Mouse (Mus musculus) limb, embryonic 12.5 days (tissue): ENCODE results near the gene Gars. TPM values are rescaled to one million over a fixed set of nuclear protein-coding genes. Genes with fewer than 3 reads are reported as not detected.
A peak's percentile ranks its signal among the peaks of the same experiment; 100 is the strongest.

ENCODE experiments used
- ATAC-seq: fragments of 200-750 bp; cut with Nextera tagmentation; 2 replicates; pipeline ENCODE4 v1.8.0; 2017; ENCODE audit warnings: low read depth, moderate TSS enrichment; ENCODE audit not compliant: insufficient number of reproducible peaks, insufficient read depth, low FRiP score, low TSS enrichment
- H3K27ac ChIP-seq: fragments of 300-500 bp; sonication (generic); 2 replicates; pipeline ENCODE4 v1.5.1; 2016; ENCODE audit warnings: mild to moderate bottlenecking, moderate library complexity
- H3K27me3 ChIP-seq: fragments of 300-500 bp; sonication (generic); 2 replicates; pipeline ENCODE4 v1.6.1; 2016; ENCODE audit warnings: mild to moderate bottlenecking, moderate library complexity
- H3K36me3 ChIP-seq: fragments of 300-500 bp; sonication (generic); 2 replicates; pipeline ENCODE4 v1.6.1; 2016; ENCODE audit warnings: mild to moderate bottlenecking, moderate library complexity
- H3K4me1 ChIP-seq: fragments of 300-500 bp; sonication (generic); replicated peaks from 2 replicates; pipeline ENCODE4 v1.6.1; 2016
- H3K4me2 ChIP-seq: fragments of 300-500 bp; sonication (generic); 2 replicates; pipeline ENCODE4 v1.6.1; 2016; ENCODE audit warnings: mild to moderate bottlenecking, moderate library complexity
- H3K4me3 ChIP-seq: fragments of 300-500 bp; sonication (generic); replicated peaks from 2 replicates; pipeline ENCODE4 v1.5.1; 2016; ENCODE audit warnings: mild to moderate bottlenecking
- H3K9ac ChIP-seq: fragments of 300-500 bp; sonication (generic); replicated peaks from 2 replicates; pipeline ENCODE4 v1.6.1; 2016; ENCODE audit warnings: mild to moderate bottlenecking, moderate library complexity
- H3K9me3 ChIP-seq: fragments of 300-500 bp; sonication (generic); 2 replicates; pipeline ENCODE4 v1.6.1; 2016; ENCODE audit warnings: mild to moderate bottlenecking, moderate library complexity
- WGBS: fragments of 180-500 bp; shearing (Covaris S2); methylation state at CpG from one replicate; pipeline ENCODE4 v1.1.7; 2016; 5-methylcytosine and 5-hydroxymethylcytosine counted together
- polyA plus RNA-seq: library from polyadenylated mRNA; unstranded; fragments of >200 nt; fragmentation: Nextera tagmentation; extraction: Ambion mirVana; gene quantifications from 2 replicates; pipeline ENCODE4 v1.2.1, GENCODE M21; 2016

Gars gene
- polyA plus RNA-seq, 1 experiment from 2014 or later: 149 TPM

- Histone ChIP-seq H3K27ac (peak overlapping the region; percentile 95), H3K4me2 (peak overlapping the region; percentile 44), H3K9ac (0 out of 2 replicates have a peak overlapping the region, but pooled peaks have one; percentile 12), H3K4me3 (peak overlapping the region; percentile 24), H3K27me3 (peaks cover 4% of the 10 kb centered on the region), H3K36me3 (no peaks in the 10 kb centered on the region), H3K4me1 (0 out of 2 replicates have a peak, but pooled peaks cover 3% of the 10 kb centered on the region), H3K9me3 (no peaks in the 10 kb centered on the region; the same call in 1 of the 2 replicates)
- WGBS: 37% methylated on average over 16 of the region's 16 CpGs
- ATAC-seq: peak; percentile 78
Observed at GRCm38 (mm10) chr6:55009391-55010230, 28.2 kb upstream of the Gars start.

DNA sequence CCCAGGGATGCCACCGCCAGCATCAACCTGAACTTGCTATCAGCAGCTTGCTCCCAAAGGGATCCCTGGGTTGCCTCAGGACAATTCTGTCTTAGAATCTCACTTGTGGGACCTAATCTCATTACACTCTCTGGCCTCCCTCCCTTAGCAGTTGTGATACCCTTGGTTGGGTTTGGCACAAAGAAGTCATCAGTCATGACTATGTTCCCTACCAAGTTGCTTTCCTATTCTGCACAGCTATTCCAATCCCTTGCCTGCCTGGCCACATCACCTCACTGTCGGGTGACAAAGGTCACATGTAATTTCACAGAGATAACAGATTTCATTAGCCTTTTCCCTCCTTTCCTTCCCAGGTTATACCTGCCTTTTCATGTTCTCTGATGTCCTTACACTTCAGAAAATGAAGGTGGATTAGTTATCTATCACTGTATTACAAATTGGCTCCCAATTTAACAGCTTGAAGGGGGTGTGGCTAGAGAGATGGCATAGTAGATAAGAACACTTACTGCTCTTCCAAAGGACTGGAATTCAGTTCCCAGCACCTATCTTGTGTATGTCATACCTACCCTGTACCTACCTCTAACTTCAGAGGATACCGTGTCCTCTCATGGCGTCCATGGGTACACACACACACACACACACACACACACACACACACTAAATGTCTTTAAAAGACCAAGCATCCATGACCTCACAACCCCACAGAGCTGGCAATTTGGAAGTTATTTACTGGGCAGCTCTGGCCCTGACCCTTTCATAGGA, 27.3 kb upstream of the Gars start:
- Histone ChIP-seq H3K4me2 (peak overlapping the region; percentile 44), H3K4me3 (peak overlapping the region; percentile 24), H3K27ac (peak overlapping the region; percentile 95), H3K9me3 (no peaks in the 10 kb centered on the region; the same call in 1 of the 2 replicates), H3K9ac (0 out of 2 replicates have a peak overlapping the region, but pooled peaks have one; percentile 12), H3K27me3 (peaks cover 4% of the 10 kb centered on the region), H3K4me1 (0 out of 2 replicates have a peak, but pooled peaks cover 3% of the 10 kb centered on the region), H3K36me3 (no peaks in the 10 kb centered on the region)
- 70% methylated on average over 4 of the region's 4 CpGs for WGBS
- no peak for ATAC-seq

GRCm38 (mm10) chr6:55012516-55012915, 25.3 kb upstream of the Gars start:
- 0 out of 2 replicates have a peak, but pooled peaks cover 3% of the 10 kb centered on the region for H3K4me1 ChIP-seq
- no peak overlapping the region for H3K27ac ChIP-seq
- H3K4me3 ChIP-seq: no peak overlapping the region
- no peak overlapping the region for H3K4me2 ChIP-seq
- WGBS: 84% methylated on average over 7 of the region's 7 CpGs
- H3K9ac ChIP-seq: no peak overlapping the region
- H3K27me3 ChIP-seq: peaks cover 4% of the 10 kb centered on the region
- no peak for ATAC-seq
- no peaks in the 10 kb centered on the region; the same call in 1 of the 2 replicates for H3K9me3 ChIP-seq
- no peaks in the 10 kb centered on the region for H3K36me3 ChIP-seq

DNA sequence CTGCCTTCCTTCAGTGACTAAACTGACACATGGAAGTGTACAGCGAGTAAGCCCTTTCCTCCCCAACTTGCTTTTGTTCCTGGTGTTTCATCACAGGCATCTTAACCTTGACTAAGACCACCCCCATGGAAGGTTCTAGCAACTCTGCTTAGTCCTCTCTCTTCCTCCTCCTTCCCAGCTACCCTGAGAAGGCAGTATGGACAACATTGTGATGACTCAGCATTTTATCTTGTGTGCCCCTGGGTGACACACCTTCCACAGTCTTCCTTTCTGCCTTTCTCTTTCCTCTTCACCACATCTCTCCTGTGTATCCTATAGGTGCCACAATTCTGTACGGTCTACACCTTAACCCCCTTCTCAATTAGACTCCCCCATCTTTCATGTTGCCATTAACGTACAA, 23.6 kb upstream of the Gars start:
- H3K27me3 ChIP-seq: peaks cover 8% of the 10 kb centered on the region
- 93% methylated on average over 3 of the region's 3 CpGs for WGBS
- no peak for ATAC-seq

GRCm38 (mm10) chr6:55016236-55016635, 21.6 kb upstream of the Gars start:
- no peak overlapping the region for H3K9ac ChIP-seq
- no peak overlapping the region for H3K4me3 ChIP-seq
- 17% methylated on average over 5 of the region's 5 CpGs for WGBS
- H3K36me3 ChIP-seq: no peaks in the 10 kb centered on the region
- H3K9me3 ChIP-seq: no peaks in the 10 kb centered on the region; the same call in 1 of the 2 replicates
- H3K27ac ChIP-seq: no peak overlapping the region
- ATAC-seq: no peak
- H3K4me2 ChIP-seq: no peak overlapping the region
- peaks cover 5% of the 10 kb centered on the region; the same call in 1 of the 2 replicates for H3K27me3 ChIP-seq
- no peaks in the 10 kb centered on the region for H3K4me1 ChIP-seq

More for the DNA sequence above, 23.6 kb upstream of the Gars start:
- H3K9me3 ChIP-seq: no peaks in the 10 kb centered on the region; the same call in 1 of the 2 replicates
- no peak overlapping the region for H3K9ac ChIP-seq
- no peak overlapping the region for H3K4me2 ChIP-seq
- H3K4me3 ChIP-seq: no peak overlapping the region
- no peak overlapping the region for H3K27ac ChIP-seq
- H3K36me3 ChIP-seq: no peaks in the 10 kb centered on the region
- 0 out of 2 replicates have a peak, but pooled peaks cover 3% of the 10 kb centered on the region for H3K4me1 ChIP-seq

DNA sequence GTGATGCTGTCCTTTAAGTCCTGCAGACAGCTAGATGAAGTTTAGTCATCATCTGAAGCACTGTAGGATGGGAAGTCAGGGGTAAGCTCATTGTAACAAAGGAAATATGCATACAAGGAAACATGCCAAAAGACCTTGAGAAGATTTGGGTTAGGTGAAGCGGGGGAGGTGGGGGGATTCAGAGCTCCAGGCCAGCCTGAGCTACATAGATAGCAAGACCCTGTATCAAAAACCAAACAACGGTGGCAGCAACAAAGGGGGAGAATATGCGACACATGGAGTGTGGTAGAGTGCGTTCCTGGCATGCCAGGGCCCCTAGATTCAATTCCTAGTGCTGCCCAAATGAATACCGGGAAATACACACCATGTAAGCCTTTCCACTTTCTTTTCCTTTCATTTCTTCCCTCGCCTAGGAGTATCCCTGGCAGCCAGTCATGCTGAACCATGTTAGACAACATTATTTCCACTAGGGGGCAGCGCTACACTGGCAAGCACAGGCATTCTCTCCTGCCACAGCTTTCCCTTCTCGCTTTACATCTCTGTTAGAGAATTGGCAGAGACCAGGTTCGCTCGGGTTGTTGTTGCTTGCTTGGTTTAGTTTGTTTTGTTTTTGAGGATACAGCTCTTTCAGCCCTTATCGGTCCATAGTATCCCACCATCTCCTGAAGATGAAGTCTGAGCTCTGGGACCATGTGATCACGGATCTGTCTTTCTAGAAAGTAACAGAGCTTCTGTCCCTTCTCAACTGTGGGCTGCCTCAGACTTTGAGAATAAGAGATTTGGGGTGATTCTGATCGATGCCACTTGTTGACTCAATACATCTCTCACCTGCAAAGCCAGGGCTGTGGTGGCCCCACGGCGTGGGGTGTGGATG, 20.9 kb upstream of the Gars start:
- H3K27ac ChIP-seq: no peak overlapping the region
- H3K36me3 ChIP-seq: no peaks in the 10 kb centered on the region
- 0 out of 2 replicates have a peak, but pooled peaks have one; percentile 40 for ATAC-seq
- 28% methylated on average over 15 of the region's 15 CpGs for WGBS
- peaks cover 5% of the 10 kb centered on the region; the same call in 1 of the 2 replicates for H3K27me3 ChIP-seq
- no peaks in the 10 kb centered on the region; the same call in 1 of the 2 replicates for H3K9me3 ChIP-seq
- H3K4me2 ChIP-seq: no peak overlapping the region
- H3K9ac ChIP-seq: no peak overlapping the region
- H3K4me1 ChIP-seq: no peaks in the 10 kb centered on the region
- no peak overlapping the region for H3K4me3 ChIP-seq

DNA sequence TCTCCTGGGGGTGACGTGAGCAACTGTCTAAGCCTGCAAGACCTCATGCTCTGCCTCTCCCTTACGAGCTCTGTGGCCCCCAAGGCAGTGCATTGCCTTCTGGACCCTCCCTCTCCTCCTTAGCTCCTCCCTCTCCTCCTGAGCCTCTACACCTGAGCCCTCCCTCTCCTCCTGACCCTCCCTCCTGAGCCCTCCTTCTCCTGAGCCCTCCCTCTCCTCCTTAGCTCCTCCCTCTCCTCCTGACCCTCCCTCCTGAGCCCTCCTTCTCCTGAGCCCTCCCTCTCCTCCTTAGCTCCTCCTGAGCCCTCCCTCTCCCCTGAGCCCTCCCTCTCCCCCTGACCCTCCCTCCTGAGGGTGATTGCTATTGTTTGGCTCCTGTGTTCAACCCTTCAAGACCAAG, 19.4 kb upstream of the Gars start:
- H3K4me1 ChIP-seq: no peaks in the 10 kb centered on the region
- 68% methylated on average over 2 of the region's 2 CpGs for WGBS
- ATAC-seq: peak; percentile 37; the same call in 1 of the 2 replicates

GRCm38 (mm10) chr6:55021806-55022205, 16.0 kb upstream of the Gars start:
- Histone ChIP-seq H3K4me2 (no peak overlapping the region), H3K36me3 (no peaks in the 10 kb centered on the region), H3K9ac (no peak overlapping the region), H3K4me3 (no peak overlapping the region), H3K27ac (no peak overlapping the region), H3K9me3 (no peaks in the 10 kb centered on the region), H3K4me1 (no peaks in the 10 kb centered on the region), H3K27me3 (peaks cover 5% of the 10 kb centered on the region; the same call in 1 of the 2 replicates)
- WGBS: 86% methylated on average over 7 of the region's 7 CpGs
- ATAC-seq: no peak

More for the DNA sequence above, 19.4 kb upstream of the Gars start:
- no peaks in the 10 kb centered on the region for H3K36me3 ChIP-seq
- no peak overlapping the region for H3K9ac ChIP-seq
- no peaks in the 10 kb centered on the region; the same call in 1 of the 2 replicates for H3K9me3 ChIP-seq
- H3K27me3 ChIP-seq: peaks cover 5% of the 10 kb centered on the region; the same call in 1 of the 2 replicates
- no peak overlapping the region for H3K27ac ChIP-seq
- H3K4me3 ChIP-seq: no peak overlapping the region
- no peak overlapping the region for H3K4me2 ChIP-seq

DNA sequence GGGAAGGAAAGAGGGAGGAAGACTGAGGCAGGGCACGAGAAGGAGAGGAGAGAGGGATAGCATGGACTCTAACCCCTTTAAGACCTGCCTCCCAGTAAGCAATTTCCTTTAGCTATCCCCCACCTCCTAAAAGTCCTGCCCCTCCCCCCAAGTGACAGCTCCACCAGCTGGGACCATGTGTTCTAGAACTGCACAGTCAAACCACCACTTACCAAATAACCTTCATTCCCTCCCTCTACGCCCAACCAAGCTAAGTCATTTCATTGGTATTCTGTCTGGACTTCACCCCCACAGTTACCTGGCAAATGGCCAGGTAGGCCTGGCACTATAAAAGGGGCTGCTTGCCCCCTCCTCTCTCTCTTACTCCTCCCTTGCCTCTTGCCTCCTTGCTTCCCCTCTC, 10.2 kb upstream of the Gars start:
- no peaks in the 10 kb centered on the region for H3K36me3 ChIP-seq
- no peaks in the 10 kb centered on the region for H3K4me1 ChIP-seq
- no peak overlapping the region for H3K9ac ChIP-seq
- H3K27ac ChIP-seq: no peak overlapping the region
- ATAC-seq: no peak
- WGBS: 63% methylated on average over 2 of the region's 2 CpGs
- no peaks in the 10 kb centered on the region for H3K9me3 ChIP-seq
- no peaks in the 10 kb centered on the region for H3K27me3 ChIP-seq
- no peak overlapping the region for H3K4me3 ChIP-seq
- H3K4me2 ChIP-seq: no peak overlapping the region

DNA sequence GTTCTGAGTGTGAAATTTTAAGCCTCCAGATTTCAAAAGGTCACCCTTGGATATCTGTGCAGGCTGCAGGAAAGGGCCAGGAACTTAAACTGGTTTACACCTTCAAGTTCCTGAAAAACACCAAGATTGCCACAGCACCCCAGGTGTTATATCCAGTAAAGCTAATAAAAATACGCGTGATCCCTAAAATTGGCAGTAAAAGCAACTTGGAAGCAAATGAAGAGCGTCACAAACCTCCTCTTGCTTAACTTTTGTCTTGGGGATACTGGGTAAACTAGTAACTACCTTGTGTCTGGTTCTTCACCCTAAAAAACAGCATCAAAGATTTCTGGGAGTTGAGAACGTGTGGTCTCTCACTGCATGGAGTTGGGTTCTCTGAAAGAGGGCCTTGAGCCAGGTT, 1.1 kb upstream of the Gars start:
- Histone ChIP-seq H3K27me3 (no peaks in the 10 kb centered on the region), H3K36me3 (no peaks in the 10 kb centered on the region), H3K4me3 (no peak overlapping the region), H3K27ac (no peak overlapping the region), H3K4me2 (no peak overlapping the region), H3K4me1 (peaks cover 6% of the 10 kb centered on the region), H3K9me3 (no peaks in the 10 kb centered on the region), H3K9ac (no peak overlapping the region)
- no peak for ATAC-seq
- 85% methylated on average over 4 of the region's 4 CpGs for WGBS
